Mouse (Mus musculus): ENCODE data around the gene Glrx.
"Not testable (repeated sequence)": the region's sequence is repeated elsewhere in the genome, so short reads cannot be mapped to it uniquely, and the experiment has no call there.

Glrx gene

GRCm38 (mm10) chr13:75839719-75840481, at the start of gene Glrx:
Gene Glrx, plus strand, starts transcription at chr13:75839868.
- peak; percentile 85 to 87 for DNase-seq

GRCm38 (mm10) chr13:75790550-75791205, 49.0 kb upstream of the Glrx start:
- DNase-seq, result no peak

DNA sequence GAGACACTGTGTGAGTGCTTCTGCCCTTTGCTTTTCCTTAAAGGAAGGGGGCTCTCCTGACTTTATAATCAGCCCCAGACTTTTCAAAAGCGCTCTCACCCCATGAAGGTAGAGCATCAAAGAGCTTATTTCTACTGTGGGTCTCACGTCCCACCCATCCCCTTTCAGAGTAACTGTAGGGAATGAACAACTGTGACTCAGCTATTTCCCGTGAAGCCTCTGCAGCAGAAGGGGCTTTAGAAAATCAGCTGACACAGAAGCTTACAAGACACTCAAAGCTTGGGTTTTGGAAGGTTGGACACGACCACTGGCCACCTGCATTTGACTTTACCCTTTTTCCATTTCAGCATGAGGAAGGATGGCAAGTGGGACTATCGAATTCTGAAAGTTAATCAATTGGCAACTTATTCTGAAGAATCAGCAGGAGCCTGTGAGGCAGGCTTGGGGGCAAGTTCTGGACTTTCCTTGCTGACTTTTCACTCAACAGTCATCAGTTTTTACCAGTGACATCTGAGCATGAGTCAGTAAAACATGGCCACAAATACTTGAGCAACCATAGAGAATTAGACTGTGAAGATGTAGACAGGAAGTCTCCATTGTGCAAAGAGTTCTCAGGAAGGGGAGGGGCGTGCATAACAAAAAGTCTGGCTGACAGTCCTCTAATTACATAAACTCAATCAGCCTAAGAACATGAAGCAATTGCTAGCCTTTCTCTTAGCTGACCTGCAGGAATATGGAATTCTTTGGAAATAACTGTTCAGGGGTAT, 45.6 kb upstream of the Glrx start:
- DNase-seq, result no peak

- peak; percentile 90 to 92 for DNase-seq
Observed at GRCm38 (mm10) chr13:75797369-75798141, 42.1 kb upstream of the Glrx start.

GRCm38 (mm10) chr13:75798413-75799302, 41.0 kb upstream of the Glrx start:
- DNase-seq, result peak; percentile 39 to 75

DNA sequence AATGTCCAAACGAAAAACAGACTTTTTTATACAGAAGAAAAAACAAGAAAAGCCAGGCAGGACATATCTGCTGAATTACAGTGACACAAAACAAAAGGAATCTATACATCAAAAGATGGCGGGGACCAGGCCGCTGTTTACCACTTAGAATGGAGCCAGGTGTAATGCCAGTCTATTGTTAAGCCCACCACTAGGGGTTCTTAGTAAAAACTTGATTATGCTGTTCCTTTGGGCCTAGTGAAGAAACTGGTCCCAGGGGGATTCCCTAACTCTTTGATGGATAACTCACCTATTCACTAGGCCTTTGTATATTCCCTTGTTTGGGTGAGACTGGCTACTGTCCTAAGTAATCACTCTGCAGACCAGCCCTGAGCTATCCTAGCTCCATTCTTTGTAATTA, 40.2 kb upstream of the Glrx start:
- DNase-seq, result no peak

DNA sequence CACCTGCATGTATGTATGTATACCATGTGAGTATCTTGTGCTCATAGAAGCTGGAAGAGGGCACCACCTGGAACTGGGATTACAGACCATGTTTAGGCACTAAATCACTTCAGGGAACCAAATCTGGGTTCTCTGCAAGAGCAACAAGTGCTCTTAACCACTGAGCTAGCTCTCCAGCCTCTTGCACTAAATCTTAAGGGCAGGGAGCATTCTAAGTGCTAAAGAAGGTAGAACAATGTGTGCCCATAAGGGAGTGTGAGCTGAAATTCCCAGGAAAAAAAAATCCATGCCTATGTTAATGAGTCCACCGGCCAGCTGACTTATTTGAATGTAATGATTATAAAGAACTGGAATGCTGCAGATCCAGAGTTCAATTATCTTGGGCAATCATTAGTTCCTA, 31.7 kb upstream of the Glrx start:
- DNase-seq, result no peak

DNA sequence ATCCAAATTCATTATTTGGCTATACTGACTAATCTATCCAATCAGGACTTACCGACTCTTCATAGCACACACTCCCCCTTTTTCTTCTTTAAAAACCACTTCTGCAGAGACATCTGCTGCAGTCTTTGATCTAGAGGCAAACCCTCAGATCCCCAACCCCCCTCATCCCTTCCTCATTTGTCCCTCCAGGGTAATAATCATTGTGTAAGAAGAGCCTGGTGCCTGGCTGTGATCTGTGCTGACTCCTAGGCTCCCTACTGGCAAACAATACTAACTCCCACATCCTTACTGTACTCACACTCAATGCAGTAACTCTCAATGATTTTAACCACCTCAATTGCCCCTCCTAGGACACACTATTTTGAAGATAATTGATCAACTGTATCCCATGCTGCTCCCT, 29.7 kb upstream of the Glrx start:
- no peak for DNase-seq

GRCm38 (mm10) chr13:75817183-75817582, 22.5 kb upstream of the Glrx start:
- no peak for DNase-seq

DNA sequence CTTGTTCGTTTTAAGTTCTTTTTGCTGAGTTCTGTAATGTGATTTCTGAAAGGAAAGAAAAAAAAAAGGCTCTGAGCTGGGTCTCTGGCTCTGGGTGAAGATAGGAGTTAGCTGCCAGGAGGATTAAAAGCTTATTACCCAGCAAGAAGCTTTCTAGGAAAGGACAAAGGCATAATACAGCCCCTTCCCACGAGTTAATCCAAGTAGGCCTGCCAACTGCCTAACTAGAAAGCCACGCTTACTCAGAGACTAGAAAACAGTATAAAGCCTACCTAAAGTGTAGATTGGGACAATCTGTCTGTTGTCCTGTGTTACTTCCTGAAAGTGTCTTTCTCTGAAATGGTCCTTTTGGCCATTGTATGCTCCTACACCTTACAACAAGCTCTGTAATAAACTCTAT, 21.2 kb upstream of the Glrx start:
- DNase-seq, result no peak

GRCm38 (mm10) chr13:75818945-75819706, 20.5 kb upstream of the Glrx start:
- DNase-seq, result no peak

DNA sequence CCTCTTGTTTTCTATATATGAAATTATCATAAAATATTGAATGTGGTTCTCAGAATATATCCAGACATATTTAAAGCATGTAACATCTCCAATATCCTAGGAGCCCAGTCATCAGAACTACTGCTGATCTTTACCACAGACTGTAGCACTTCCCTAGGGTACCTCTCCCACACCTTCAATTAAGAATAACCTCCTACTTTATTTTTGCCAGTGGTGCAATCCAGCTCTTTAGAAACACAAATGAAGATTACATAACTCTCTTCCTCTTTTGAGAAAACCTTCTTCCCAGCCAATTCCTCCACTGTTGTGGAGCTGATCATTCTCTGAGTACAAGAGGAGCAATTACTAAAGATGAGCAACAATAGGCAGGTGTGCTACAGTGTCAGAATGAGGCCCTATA, 19.8 kb upstream of the Glrx start:
- DNase-seq, result no peak

GRCm38 (mm10) chr13:75822366-75822765, 17.3 kb upstream of the Glrx start:
- DNase-seq, result not testable (repeated sequence)

- no peak for DNase-seq
Observed at GRCm38 (mm10) chr13:75823201-75823600, 16.5 kb upstream of the Glrx start.

DNA sequence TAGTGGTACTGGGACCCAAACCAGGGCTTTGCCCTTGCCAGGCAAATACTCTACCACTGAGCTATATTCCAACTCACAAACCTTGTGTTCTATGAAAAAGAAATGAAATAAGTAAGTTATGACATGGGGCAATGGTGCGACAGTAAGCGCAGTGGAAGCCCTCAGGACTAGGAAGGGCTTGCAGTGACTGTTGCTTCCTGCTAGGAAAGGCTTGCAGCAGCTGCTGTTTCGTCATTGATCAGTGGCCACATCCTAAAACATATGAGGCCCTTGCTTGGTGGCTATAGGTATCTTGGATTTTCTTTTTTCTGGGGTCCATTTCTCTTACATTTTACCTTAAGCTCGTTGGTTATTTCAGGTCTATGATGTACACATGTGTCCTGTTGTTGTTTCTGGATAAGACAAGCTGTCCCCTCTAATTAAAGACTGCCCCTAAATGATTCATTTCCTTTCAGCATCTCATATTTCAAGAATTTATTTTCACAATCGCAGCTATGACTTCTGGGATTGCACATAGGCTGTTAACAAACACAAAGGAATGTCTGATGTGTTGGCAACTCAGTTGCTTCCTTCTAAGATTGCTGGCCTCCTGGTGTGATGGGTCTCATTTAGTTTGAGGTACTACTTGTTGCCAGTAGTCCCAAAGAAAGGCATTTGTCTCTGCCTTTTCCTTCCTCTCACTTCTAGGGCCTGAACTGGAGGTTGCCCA, 14.9 kb upstream of the Glrx start:
- no peak for DNase-seq

DNA sequence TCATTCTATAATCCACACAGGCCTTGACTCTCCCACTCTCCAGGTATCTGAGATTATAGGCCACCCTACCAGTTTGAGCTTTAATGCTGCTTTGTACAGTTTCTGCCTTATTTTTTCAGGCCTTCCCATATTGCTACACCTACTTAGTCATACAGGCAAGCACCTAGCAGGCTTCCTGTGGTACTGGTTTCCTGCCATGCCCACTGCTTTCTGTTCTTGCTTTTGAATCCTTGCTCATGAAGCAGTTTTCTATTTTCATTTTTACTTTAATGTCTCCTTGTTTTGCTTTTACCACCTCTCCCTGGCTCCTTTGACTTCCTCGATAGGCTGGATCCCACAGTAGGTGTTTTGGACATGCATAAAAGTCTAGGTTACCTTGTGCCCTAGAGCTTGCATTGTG, 14.3 kb upstream of the Glrx start:
- DNase-seq, result no peak

DNA sequence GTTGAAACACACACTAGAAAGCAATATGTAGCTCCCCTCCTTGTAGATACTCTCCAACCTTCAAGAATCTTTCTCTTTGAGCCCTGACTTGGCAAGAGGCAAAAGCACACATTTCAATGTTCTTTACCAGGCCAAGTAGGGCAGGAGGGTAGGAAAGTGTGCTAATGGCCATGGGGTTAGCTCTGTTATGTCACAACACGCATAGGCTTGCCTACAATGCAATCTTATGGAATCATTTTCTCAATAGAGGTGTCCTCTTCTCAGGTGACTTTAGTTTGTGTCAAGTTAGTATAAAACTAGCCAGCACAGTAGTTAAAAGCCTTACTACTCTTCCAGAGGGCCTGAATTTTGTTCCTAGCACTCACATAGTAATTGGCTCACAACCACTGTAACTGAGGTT, 9.0 kb upstream of the Glrx start:
- DNase-seq, result no peak

DNA sequence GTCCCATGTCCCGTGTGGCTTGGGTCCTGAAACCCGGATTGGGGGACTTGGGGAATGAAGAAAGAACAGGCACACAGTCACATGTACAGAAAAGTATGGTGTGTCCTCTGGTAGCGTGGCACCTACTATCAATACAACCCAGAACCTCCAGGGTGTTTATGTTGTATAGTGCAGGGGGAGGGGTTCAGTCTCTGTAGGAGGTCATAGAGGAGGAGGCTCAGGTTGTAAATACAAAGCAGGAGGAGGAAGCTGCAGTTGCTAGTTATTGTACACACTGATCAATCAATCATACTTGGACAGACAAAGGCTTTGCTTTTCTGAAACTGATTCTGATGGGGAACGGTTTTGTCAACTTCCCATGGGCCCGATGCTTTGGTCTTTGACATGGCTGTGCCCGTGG, 8.0 kb upstream of the Glrx start:
- DNase-seq, result no peak

DNA sequence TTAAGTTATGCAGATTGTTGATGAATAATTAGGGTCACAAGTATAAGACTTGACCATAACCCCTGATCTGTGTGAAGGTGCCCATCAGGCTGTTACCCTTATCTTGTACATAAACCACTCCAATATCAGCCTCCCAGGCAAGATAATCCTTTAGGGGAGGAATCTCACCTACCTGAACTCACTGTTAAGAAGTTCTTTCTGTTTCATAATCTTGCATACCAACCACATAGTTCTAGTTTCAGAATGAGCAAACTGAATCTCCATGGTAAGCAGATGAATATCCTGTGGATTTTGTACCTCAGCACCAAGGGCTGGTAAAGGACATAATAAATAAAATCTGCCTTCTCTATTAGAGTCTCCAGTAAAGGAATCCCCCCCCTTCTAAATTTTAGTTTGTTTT, 7.0 kb upstream of the Glrx start:
- no peak for DNase-seq

DNA sequence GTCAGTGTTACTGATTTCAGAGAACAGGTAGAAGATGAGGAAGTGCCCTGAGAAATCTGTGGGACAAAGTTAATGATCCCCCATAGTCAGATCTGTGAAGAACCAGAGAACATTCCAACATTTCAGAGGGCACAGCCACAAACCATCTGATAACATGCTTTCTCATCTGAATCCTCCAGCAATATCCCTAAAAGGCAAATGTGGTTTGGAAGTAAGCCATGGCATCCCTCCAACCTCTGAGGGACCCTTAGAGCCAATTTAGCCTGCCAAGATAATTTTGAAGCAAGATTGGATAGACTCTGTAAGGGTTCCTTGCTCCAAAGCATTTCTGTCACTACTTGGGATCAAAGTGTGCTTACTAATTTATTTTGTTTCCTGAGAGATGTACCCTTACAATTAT, 6.2 kb upstream of the Glrx start:
- DNase-seq, result peak in 1 of 2 experiments; percentile 65

Measured in kidney, postnatal 25 days (tissue).